Mouse (Mus musculus) megakaryocyte progenitor cell, adult 5-6 weeks (primary cell): ENCODE measurements around the gene Mthfs. TPM values are rescaled to one million over a fixed set of nuclear protein-coding genes. Genes with fewer than 3 reads are reported as not detected.
"Not testable (repeated sequence)": the region's sequence is repeated elsewhere in the genome, so short reads cannot be mapped to it uniquely, and the experiment has no call there.

Experiments
- ATAC-seq: replicated peaks from 2 replicates; pipeline ENCODE4 v1.8.0; 2016; ENCODE audit warnings: mild to moderate bottlenecking, moderate TSS enrichment, inconsistent platforms; ENCODE audit not compliant: poor library complexity
- total RNA-seq, 2 experiments: library from RNA; stranded (forward) in 1 of 2; stranded (reverse) in 1 of 2; fragments of 157-497, 149-512 nt in 1 of 2; fragments of 200-1000 nt in 1 of 2; gene quantifications; 2 replicates each; pipeline versions ENCODE4 v1.2.3 to v1.2.4; 2015 to 2017

Gene Mthfs
- total RNA-seq (2015) (23.7 and 28.5 TPM in 2 replicates), total RNA-seq (2017) (12.5 and 13.8 TPM in 2 replicates)

GRCm38 (mm10) chr9:89210353-89211064 is at the start of gene Mthfs:
TSS of gene Mthfs (plus strand) at chr9:89210676.
- peak; percentile 61 for ATAC-seq

GRCm38 (mm10) chr9:89172539-89172938 is 37.9 kb upstream of the Mthfs start:
- ATAC-seq, result not testable (repeated sequence)

GRCm38 (mm10) chr9:89178833-89179232 is 31.6 kb upstream of the Mthfs start:
- ATAC-seq, result peak; percentile 94

- ATAC-seq, result not testable (repeated sequence)
Observed at GRCm38 (mm10) chr9:89179469-89179868, 31.0 kb upstream of the Mthfs start.

- not testable (repeated sequence) for ATAC-seq
Observed at GRCm38 (mm10) chr9:89187006-89187405, 23.5 kb upstream of the Mthfs start.

GRCm38 (mm10) chr9:89195483-89195882 is 15.0 kb upstream of the Mthfs start:
- peak; percentile 74 for ATAC-seq

- peak; percentile 19 for ATAC-seq
Observed at GRCm38 (mm10) chr9:89197509-89197908, 13.0 kb upstream of the Mthfs start.

- peak; percentile 33 for ATAC-seq
Observed at GRCm38 (mm10) chr9:89198349-89198748, 12.1 kb upstream of the Mthfs start.

GRCm38 (mm10) chr9:89198969-89199416 is 11.5 kb upstream of the Mthfs start, which contains the start of the genes Bcl2a1b and Gm29094:
TSS of gene Bcl2a1b (plus strand) at chr9:89199209.
TSS of gene Gm29094 (plus strand) at chr9:89199379.
- peak; percentile 72 for ATAC-seq

- not testable (repeated sequence) for ATAC-seq
Observed at GRCm38 (mm10) chr9:89202256-89202655, 8.2 kb upstream of the Mthfs start.

- ATAC-seq, result not testable (repeated sequence)
Observed at GRCm38 (mm10) chr9:89208939-89209338, 1.5 kb upstream of the Mthfs start.

GRCm38 (mm10) chr9:89211065-89211858 is 786 bp downstream of the Mthfs start:
- peak; percentile 86 for ATAC-seq

GRCm38 (mm10) chr9:89212428-89212827 is 2.0 kb downstream of the Mthfs start:
- peak; percentile 57 for ATAC-seq

GRCm38 (mm10) chr9:89218174-89218573 is 7.7 kb downstream of the Mthfs start:
- not testable (repeated sequence) for ATAC-seq

- not testable (repeated sequence) for ATAC-seq
Observed at GRCm38 (mm10) chr9:89219668-89220067, 9.2 kb downstream of the Mthfs start.

GRCm38 (mm10) chr9:89220704-89221287 is 10.3 kb downstream of the Mthfs start:
- peak; percentile 61 for ATAC-seq

GRCm38 (mm10) chr9:89226071-89226470 is 15.6 kb downstream of the Mthfs start:
- peak; percentile 54; the same call in 1 of the 2 replicates for ATAC-seq

- ATAC-seq, result peak; percentile 56
Observed at GRCm38 (mm10) chr9:89228122-89228521, 17.6 kb downstream of the Mthfs start.

GRCm38 (mm10) chr9:89230897-89231497 is 20.5 kb downstream of the Mthfs start:
- peak; percentile 73 for ATAC-seq

- ATAC-seq, result peak; percentile 58
Observed at GRCm38 (mm10) chr9:89237131-89237530, 26.7 kb downstream of the Mthfs start.
